ENCODE assay signal across 23 mouse cellular contexts in the genomic region with DNA sequence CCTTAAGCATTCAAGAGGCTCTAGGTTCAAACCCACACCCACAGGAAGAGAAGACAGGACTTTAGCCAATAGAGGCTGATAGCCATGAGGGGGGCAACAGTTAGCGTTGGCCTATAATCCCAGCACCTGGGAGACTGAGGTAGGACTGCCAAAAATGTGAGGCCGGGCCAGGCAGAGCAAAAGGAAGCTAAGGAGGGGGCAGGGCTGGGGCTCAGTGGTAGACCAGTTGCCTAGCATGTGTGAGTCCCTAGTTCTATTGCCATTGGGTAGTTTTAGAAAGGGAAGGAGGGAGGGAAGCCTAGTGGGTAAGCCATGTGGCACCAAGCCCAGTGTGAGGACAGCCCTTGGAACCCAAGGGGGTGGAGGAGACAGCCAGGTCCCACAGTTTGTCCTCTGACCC. TPM values are rescaled to one million over a fixed set of nuclear protein-coding genes. Genes with fewer than 3 reads are reported as not detected.
DNase-seq lines count a peak whose midpoint lies in the region; ATAC-seq and TF ChIP-seq lines count a peak whose summit lies in the region.
"Had no signal": no experiment of that assay in that cellular context is flagged by ENCODE, and none has a peak within 500 bp of the region (broad histone marks: within the 10 kb centered on the region; RNA-seq: fewer than 3 reads in every experiment).

No protein-coding gene starts in this region.

- no peak overlapping the region for H3ac ChIP-seq in myocyte (ENCODE audit: control insufficient read depth, insufficient read length)

- H3K79me2 ChIP-seq in myocyte (ENCODE audit: control insufficient read depth, insufficient read depth) = no peaks in the 10 kb centered on the region

- H3K27ac ChIP-seq in hindbrain, embryonic 16.5 days (ENCODE audit: low read depth, low read length) = no peak overlapping the region
- no peak overlapping the region for H3K27ac ChIP-seq in hindbrain, embryonic 10.5 days
- H3K27ac ChIP-seq: embryonic facial prominence, embryonic 10.5 days; embryonic facial prominence, embryonic 15.5 days; forebrain, embryonic 12.5 days; kidney, postnatal 0 days; liver, embryonic 12.5 days had no signal

- no peak for TF ChIP-seq POLR2A in myocyte (IDR thresholded peaks at IDR 0.05; ENCODE audit: insufficient read length, low read depth)

- H3K4me3 ChIP-seq in hindbrain, embryonic 16.5 days (ENCODE audit: low read length) = no peak overlapping the region
- no peak overlapping the region for H3K4me3 ChIP-seq in hindbrain, embryonic 10.5 days
- peak overlapping the region; percentile 56 for H3K4me3 ChIP-seq in megakaryocyte, embryonic 14.5 days (replicated peaks)
- H3K4me3 ChIP-seq in myocyte = no peak overlapping the region
- H3K4me3 ChIP-seq: embryonic facial prominence, embryonic 10.5 days; embryonic facial prominence, embryonic 15.5 days; forebrain, embryonic 12.5 days; liver, embryonic 12.5 days had no signal

- peak; percentile 30 for DNase-seq in cerebellum, adult 9-11 months
- DNase-seq in cerebellum, adult 8-10 months = no peak
- DNase-seq in hindbrain, embryonic 10.5 days (ENCODE audit: low spot score) = no peak
- DNase-seq: adrenal gland, adult 8-10 months; gastrocnemius, postnatal 14 days; kidney, adult 8-10 months; kidney, postnatal 4 days; liver, postnatal 0 days; lung, postnatal 36 days; midbrain, embryonic 14.5 days; right cerebral cortex, adult 18-20 months; thymus, postnatal 4 days had no signal

- H3K4me2 ChIP-seq in hindbrain, embryonic 16.5 days (ENCODE audit: low read length) = no peak overlapping the region
- no peak overlapping the region for H3K4me2 ChIP-seq in myocyte (ENCODE audit: low read depth)
- H3K4me2 ChIP-seq: embryonic facial prominence, embryonic 15.5 days; forebrain, embryonic 12.5 days; liver, embryonic 12.5 days had no signal

- 80% methylated on average over 2 of the region's 2 CpGs for WGBS in hindbrain, embryonic 16.5 days
- 90% methylated on average over 2 of the region's 2 CpGs for WGBS in hindbrain, embryonic 10.5 days

- H3K9ac ChIP-seq in hindbrain, embryonic 16.5 days (ENCODE audit: low read depth, low read length) = no peak overlapping the region
- H3K9ac ChIP-seq: embryonic facial prominence, embryonic 15.5 days; forebrain, embryonic 12.5 days; liver, embryonic 12.5 days; liver, postnatal 0 days had no signal

- peaks cover 10% of the 10 kb centered on the region for H3K36me3 ChIP-seq in hindbrain, embryonic 16.5 days (ENCODE audit: control insufficient read depth, insufficient read depth, low read length)
- H3K36me3 ChIP-seq in hindbrain, embryonic 10.5 days = peaks cover 79% of the 10 kb centered on the region
- peaks cover 90% of the 10 kb centered on the region for H3K36me3 ChIP-seq in megakaryocyte, embryonic 14.5 days (replicated peaks; ENCODE audit: low read length)
- H3K36me3 ChIP-seq in myocyte (ENCODE audit: control insufficient read depth, insufficient read depth) = peaks cover 3% of the 10 kb centered on the region

- no peaks in the 10 kb centered on the region for H3K4me1 ChIP-seq in hindbrain, embryonic 16.5 days (ENCODE audit: control insufficient read depth, insufficient read depth, low read depth, low read length)
- no peaks in the 10 kb centered on the region for H3K4me1 ChIP-seq in hindbrain, embryonic 10.5 days (replicated peaks)
- H3K4me1 ChIP-seq in megakaryocyte, embryonic 14.5 days = peaks cover 70% of the 10 kb centered on the region
- H3K4me1 ChIP-seq: embryonic facial prominence, embryonic 10.5 days; embryonic facial prominence, embryonic 15.5 days; forebrain, embryonic 12.5 days had no signal

- ATAC-seq in hindbrain, embryonic 16.5 days = peak; percentile 84
- ATAC-seq in megakaryocyte, adult 5-6 weeks (ENCODE audit: poor library complexity, severe bottlenecking) = no peak
- ATAC-seq: intestine, embryonic 16.5 days; liver, embryonic 12.5 days; liver, postnatal 0 days had no signal

- H3K27me3 ChIP-seq in hindbrain, embryonic 16.5 days (replicated peaks; ENCODE audit: control insufficient read depth, insufficient read depth, low read length) = no peaks in the 10 kb centered on the region
- no peaks in the 10 kb centered on the region for H3K27me3 ChIP-seq in hindbrain, embryonic 10.5 days (ENCODE audit: insufficient read depth, poor library complexity, severe bottlenecking)
- no peaks in the 10 kb centered on the region for H3K27me3 ChIP-seq in megakaryocyte, embryonic 14.5 days (replicated peaks)
- H3K27me3 ChIP-seq in myocyte (ENCODE audit: control insufficient read depth, insufficient read depth, insufficient read length) = no peaks in the 10 kb centered on the region
- H3K27me3 ChIP-seq: embryonic facial prominence, embryonic 15.5 days; forebrain, embryonic 12.5 days; liver, embryonic 12.5 days had no signal

- no peaks in the 10 kb centered on the region for H3K9me3 ChIP-seq in hindbrain, embryonic 16.5 days (ENCODE audit: control insufficient read depth, low read length)
- H3K9me3 ChIP-seq in hindbrain, embryonic 10.5 days = no peaks in the 10 kb centered on the region
- H3K9me3 ChIP-seq in megakaryocyte, embryonic 14.5 days = no peaks in the 10 kb centered on the region
- H3K9me3 ChIP-seq: embryonic facial prominence, embryonic 10.5 days; embryonic facial prominence, embryonic 15.5 days; forebrain, embryonic 12.5 days; G1E; liver, embryonic 12.5 days had no signal

TF ChIP-seq in myocyte, 11 proteins besides CTCF, POLR2A, EP300 and RAD21:
- TF ChIP-seq POLR2AphosphoS2 (IDR thresholded peaks at IDR 0.05; ENCODE audit: insufficient read length, low read depth) (peak; percentile 21), MAX (IDR thresholded peaks at IDR 0.05; ENCODE audit: low read depth) (no peak)

RNA-seq across cellular contexts. Expression of a gene that starts 26.2 kb away (rescaled TPM):
- 285 and 452 TPM in 2 replicates for polyA plus RNA-seq in hindbrain, embryonic 16.5 days (2015; fragmentation: Nextera tagmentation; extraction: Ambion mirVana)
- polyA plus RNA-seq in hindbrain, embryonic 10.5 days (2016; fragmentation: Nextera tagmentation; extraction: Ambion mirVana) = 390 and 422 TPM in 2 replicates
- 176 and 178 TPM in 2 replicates for polyA plus RNA-seq in megakaryocyte, embryonic 14.5 days (2012; ENCODE audit: insufficient read depth, low replicate concordance)
- total RNA-seq in megakaryocyte, adult 5-6 weeks (2015) = 1,230 and 1,275 TPM in 2 replicates
- total RNA-seq in megakaryocyte, adult 5-6 weeks (2017) = 215 and 239 TPM in 2 replicates
- polyA plus RNA-seq in myocyte (2012; fragmentation: generic; extraction: Trizol) = 245 TPM

RNA-seq across cellular contexts. Expression of a gene that starts 37.3 kb away (rescaled TPM):
- polyA plus RNA-seq in hindbrain, embryonic 16.5 days (2015; fragmentation: Nextera tagmentation; extraction: Ambion mirVana) = 21.8 and 23.0 TPM in 2 replicates
- polyA plus RNA-seq in hindbrain, embryonic 10.5 days (2016; fragmentation: Nextera tagmentation; extraction: Ambion mirVana) = 15.6 and 16.7 TPM in 2 replicates
- polyA plus RNA-seq in megakaryocyte, embryonic 14.5 days (2012; ENCODE audit: insufficient read depth, low replicate concordance) = 5.3 and 8.6 TPM in 2 replicates
- total RNA-seq in megakaryocyte, adult 5-6 weeks (2015) = 16.0 and 16.1 TPM in 2 replicates
- 27.0 and 36.3 TPM in 2 replicates for total RNA-seq in megakaryocyte, adult 5-6 weeks (2017)
- polyA plus RNA-seq in myocyte (2012; fragmentation: generic; extraction: Trizol) = 3.9 TPM
